Mouse (Mus musculus) adrenal gland, postnatal 4 days (tissue): ENCODE results near the gene Cxcl10. TPM values are rescaled to one million over a fixed set of nuclear protein-coding genes. Genes with fewer than 3 reads are reported as not detected.
"Not testable (repeated sequence)": the region's sequence is repeated elsewhere in the genome, so short reads cannot be mapped to it uniquely, and the experiment has no call there.

ENCODE experiments used
- DNase-seq, 2 experiments: peaks; one replicate each; pipeline ENCODE4 v3.0.0; 2021 to 2022; ENCODE audit warnings: low spot score in 2 of 2, mixed read lengths in 2 of 2
- total RNA-seq, 2 experiments: library from RNA; stranded (reverse); gene quantifications; 2 replicates each; pipeline ENCODE4 v1.2.3; 2021

Gene Cxcl10
- total RNA-seq, 2 experiments from 2014 or later, result 0.76 to 1.3 TPM

DNA sequence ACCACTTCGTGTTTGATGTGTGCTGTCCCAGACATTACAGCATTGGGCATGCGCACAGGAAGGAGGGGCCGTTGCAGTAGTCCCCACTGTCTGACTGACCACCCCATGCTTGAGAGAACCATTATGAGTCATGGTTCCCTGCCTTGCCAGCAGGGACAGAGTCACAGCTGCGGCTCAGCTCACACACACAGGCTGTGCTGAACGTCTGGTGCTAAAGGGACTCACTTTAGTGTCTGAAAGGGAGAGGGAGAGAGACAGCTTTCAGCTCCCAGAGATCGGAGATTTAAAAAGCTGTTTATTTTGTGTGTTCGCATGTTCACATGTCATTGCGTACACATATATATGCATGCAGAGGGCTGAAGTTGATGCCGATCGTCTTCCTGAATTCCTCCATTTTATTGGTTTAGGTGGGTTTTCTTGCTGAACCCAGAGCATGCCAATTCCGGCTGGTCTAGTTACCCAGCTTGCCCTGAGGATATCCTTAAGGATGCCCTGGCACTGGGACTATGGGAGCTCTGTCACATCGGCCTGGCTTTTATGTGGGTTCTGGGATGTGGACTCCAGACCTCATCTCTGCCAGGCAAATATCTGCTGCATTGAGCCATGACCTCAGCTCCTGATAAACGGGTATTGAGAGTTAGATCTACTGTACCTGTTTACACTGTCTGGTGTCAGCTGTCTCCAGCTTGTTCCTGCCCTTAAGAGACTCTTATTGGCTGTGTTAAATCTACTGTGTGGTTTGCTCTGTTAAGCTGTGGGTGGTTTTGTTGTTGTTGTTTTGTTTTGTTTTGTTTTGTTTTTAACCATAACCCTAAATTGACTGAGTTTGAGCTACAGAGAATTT, 20.7 kb upstream of the Cxcl10 start:
- peak in 1 of 2 experiments; percentile 33 for DNase-seq

DNA sequence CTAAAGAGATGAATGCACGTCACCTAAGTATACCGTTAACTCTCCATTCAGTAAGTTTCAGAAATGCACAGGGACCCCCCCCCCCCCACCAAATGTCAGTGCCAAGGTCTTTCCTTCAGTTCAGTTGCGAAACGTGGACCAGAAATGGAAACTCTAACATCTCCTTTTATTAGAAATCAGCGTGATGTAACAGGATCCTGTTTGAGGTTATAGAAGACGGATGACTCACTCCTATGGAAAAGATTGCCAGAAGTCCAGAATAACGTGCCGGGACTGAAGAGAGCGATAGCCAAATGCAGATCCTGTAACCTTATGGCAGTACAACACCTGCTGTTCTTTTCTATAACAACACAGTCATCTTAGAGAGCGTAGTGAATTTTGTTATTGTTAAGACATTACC, 19.7 kb upstream of the Cxcl10 start:
- DNase-seq, result no peak

DNA sequence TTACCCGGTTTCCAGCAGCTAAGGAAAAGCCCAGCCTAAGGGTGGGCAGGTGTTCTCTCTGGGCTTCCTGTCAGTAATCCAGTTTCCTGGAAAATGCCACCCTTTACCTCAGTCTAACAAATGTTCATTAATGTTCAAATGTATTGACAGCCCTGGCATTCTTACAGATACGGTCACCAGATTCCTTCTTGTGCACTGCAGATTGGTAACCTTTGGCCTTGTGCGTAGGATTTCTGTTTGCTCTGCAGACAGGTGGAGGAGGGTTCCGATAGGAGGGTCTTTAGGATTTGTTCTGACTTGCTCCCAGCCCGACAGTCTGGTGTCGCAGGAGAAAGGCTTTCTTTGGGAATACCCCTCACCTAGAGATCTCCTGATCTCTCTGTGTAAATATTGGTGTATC, 17.9 kb upstream of the Cxcl10 start:
- no peak for DNase-seq

DNA sequence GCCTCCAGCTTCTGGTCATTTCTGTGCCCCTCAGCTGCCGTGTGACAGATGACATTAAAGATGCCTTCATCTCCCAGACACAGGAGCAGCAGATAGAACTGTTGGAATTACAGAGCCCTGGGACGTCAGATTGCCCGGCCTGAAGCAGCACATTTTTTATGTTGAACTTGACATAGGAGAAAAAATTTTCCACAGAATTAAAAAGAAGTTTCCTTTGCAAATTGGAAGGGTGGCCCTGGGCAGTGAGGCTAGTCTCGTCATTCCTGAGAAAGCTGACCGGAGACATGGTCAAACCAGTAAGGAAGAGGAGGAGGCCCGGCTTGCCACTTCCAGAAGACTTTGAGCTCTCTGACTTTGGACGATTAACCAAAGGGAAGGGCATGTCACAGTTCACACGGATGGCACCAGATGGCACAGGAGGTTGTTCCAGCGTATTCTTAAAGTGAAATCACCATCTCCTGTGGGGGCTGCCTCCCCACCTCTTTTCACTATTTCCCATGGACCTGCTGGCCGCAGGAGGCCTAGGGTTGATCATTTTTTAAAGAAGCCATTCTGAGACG, 16.5 kb upstream of the Cxcl10 start:
- DNase-seq, result no peak

DNA sequence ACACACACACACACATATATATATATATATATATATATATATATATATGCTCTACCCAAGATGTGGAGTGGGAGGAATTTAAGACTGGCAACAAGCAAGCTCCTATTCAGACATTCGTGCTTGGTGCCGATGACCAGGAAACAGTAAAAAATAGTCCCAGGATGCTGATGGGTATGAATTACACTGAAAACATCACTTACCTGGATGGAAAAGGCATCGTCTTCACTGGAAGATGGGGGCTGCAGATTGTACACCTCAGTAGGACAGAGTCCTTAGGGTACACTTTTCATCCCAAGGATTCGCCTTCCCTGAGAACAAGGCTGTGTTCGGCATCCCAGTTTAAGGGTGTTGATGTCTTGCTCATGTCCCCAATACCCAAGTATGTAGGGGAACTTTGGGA, 15.3 kb upstream of the Cxcl10 start:
- no peak for DNase-seq

DNA sequence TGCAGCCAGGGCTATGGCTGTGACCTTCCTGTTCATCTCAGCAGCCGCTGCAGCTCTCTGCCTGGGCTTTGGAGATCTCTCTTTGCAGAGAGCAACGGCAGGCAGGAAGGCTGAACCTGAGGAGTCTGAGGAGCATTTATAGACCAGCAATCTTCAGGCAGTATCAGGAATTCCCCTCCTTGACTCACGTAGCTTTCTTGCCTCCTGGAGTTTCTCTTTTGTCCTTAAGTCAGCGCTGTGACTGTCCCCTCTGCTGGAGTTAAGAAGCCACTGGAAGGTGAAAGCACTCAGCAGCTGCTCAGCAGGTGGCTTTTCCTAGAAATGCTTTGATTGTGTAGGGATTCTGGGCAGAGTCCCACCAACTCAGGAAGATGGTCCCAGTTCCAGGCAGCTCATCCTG, 14.5 kb upstream of the Cxcl10 start:
- no peak for DNase-seq

DNA sequence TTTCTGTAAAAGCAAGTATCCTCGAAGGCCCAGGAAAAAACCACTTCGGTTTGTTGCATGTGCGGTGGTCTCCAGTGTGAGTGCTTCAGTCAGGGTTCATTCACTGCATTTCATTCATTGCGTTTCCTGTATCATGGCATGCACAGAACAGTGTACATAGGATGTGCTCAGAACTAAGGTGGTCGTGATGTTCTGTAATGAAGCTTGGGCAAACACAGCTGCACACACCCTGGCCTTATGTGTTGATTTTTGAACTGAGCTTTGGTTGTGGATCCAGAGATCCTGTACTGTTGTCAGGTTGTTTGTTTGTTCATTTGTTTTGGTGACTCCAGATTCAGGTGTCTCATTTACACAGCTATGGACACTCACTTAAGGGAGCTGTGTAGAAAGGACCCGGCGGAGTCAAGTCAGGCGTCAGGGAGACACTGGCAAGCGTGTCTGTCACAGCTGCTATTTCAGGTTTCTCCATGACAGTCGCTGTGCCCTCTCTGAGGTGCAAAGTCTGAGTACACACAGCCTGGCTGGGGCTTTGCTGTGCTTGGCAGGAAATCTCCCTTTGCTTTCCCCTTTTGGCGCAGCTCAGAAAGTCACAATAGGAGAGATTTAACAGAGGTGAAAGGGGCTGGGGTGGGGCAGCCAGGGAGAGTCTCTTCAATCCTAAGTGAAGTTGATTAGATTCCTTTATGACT, 10.2 kb upstream of the Cxcl10 start:
- DNase-seq, result no peak

DNA sequence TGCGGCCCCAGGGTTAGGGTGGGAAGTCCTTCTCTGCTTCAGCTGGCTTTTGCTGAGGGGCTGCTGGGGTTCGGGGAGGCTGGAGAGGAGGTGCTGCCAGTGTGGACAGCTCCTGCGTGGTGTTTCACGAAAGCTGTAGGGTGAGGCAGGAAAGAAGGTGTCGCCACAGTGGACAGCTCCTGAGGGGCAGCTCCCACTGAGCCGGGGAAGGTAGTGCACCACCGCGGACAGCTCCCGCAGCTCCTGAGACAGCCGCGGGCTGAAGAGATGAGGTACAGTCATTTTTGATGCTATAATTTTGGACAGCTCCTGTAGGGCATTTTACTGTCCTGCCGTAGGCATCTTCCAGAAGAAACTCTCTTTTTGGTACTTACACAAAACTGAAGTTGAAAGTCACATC, 9.3 kb upstream of the Cxcl10 start:
- DNase-seq, result peak; percentile 25 to 39

DNA sequence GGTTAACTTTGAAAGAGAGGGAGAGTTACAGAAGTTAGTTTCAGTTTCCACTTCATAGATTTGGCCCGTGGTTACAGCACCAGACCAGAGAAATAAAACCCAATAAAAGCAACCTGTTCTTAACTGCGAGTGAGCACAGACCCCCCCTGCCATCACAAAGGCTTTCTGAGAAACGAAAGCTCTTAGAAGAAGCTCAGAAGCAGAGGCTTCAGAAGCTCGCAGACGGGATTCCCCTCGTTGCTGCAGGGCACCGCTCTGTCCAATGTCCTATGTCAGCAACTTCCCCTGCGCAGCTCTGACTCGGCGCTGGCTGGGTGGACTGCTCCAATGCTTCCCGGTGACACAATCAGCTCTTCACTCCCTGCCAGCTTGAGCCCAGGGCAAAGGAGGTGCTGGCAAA, 4.8 kb upstream of the Cxcl10 start:
- DNase-seq, result peak in 1 of 2 experiments; percentile 38

DNA sequence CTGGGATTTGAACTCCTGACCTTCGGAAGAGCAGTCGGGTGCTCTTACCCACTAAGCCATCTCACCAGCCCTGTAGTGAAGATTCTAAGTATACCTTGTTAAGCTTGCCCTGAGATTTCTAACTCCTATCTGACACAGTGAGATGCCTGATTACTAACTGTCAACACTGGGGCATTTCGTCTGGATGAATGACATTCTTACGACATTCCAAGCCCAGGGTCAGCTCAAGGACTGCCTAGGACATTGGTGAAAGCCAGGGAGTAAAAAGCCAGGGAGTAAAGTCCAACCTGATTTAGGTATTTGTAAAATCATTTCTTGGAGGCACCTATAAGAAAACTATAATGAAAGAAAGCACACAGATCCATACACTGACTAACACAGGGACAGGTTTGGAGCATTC, 4.0 kb upstream of the Cxcl10 start:
- DNase-seq, result not testable (repeated sequence)

DNA sequence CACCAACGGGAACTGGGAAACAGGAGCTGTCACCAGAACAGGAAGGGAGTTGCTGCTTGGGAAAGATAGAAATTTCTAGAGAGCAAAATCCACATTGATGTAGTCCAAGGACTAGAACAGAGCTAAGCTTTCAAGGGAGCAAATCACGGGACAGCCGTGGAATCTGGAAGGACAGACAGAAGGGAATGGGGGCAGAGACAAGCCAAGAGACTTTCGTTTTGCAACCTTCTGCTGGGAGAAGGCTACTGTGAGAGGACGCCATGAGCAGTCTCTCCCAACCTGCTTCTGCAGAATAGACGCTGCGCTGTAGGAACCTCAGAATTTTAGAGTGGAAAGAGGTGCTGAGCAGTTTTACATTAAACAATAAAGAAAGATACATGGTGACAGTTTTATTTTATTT, 1.0 kb upstream of the Cxcl10 start:
- no peak for DNase-seq

DNA sequence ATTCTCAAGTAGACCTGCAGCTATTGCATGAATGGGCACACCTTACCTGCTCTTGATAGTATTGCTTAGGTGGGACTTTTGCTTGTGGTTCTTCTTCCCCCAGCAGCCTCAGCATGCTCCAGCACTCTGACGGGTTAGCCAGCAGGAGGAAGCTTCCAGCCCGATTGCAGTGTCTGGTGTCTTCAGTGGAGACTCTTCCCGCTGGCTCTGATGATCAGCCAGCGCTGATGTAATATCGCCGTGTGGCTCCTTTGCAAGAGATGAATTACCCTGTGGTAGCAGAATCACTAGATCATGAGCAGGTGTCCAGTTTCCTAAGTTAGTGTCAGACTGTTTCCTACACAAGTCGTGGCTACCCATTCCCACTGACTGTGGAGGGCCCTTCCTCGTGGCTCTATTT, 3.7 kb downstream of the Cxcl10 start:
- no peak for DNase-seq

DNA sequence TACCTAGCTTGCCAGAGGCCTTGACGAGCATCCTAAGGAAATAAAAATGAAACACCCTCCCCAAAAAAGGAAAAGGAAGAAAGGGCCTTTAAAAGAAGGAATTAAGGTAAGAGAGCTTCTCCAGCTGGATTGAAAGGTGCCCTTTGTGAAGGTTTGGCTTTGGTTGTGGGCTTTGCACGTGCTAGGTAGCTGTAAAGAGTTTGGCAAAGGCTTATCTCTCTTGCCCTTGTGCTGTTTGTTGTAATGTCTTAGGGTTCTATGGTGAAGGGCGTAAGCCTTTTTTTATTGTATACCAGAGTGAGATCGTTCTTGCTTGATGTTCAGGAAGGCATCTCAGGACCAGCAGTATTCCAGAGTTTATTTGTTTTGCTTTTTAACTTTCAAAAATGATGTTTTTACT, 8.1 kb downstream of the Cxcl10 start:
- no peak for DNase-seq

DNA sequence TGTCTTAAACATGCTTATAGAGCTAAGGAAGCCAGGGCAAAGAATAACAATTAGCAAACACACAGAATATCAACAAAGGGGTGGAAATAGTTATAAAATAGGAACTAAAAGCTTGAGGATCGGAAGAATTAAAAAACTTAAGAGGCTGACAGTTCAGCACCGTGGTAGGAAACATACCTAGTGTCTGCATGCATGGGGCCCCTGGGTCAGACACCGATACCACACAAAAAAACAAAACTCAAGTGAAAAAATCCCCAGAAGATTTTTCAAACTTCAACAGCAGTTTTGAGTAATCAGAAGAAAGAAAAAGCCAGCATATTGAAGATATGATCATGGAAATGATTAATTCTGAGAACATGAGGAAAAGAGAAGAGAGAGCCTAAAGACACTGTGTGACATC, 11.9 kb downstream of the Cxcl10 start:
- DNase-seq, result no peak

DNA sequence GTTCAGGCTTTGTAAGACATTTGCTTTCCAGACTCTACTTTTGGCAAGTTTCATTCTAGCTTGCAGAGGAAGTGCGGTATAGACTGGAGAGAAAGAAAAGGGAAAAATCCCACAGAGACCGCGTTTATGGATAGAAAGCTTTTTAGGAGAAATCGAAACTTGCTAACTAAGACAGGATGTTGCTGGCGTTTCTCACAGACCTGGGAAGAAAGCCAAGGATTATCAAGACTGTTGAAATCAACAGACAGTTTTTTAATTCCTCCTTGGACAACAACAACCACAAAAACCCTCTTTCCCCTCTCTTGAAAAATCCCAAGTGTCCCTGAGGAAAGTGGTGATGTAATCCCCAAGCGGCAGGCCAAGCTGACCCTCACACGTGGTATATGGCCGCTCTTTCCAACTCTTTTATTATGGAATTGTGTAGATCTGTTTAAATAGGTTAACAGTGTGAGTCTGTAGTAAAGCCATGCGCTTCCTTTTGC, 16.3 kb downstream of the Cxcl10 start:
- DNase-seq, result no peak

DNA sequence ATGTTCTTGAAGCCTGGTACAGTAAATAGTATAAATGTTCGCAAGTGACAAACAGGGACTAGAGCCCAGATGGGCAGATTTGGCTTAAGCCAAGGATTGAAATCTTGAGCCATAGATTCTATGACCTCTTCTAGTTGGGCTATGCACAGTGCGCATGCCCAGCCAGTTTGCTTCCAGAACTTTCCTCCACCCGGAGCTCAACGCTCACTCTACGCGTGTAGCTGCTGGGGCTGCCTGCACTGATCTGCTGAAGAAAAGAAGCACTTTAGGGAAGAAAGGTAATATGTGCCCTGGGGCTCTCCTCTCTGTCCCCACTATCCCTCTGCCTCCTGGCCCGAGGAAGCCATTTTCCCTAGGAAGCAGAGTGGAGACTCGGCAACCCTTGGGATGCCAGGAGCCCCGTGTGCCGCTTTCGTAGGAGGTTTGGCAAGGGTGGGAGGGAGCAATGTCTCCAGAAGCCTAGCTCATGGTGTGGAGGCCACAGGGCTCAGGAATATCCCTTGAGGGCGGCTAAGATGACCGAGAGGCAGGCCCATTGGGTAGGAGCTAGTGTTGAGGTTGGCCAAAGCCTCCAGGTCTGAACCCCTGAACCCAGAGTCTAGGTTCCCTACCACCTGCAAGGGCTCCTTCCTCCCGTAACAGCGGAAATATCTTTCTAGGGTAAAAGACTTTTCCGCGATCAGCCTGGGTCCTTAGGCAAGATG, 16.9 kb downstream of the Cxcl10 start, which contains the start of gene Art3:
TSS of gene Art3 (plus strand) at position 193 of the 704 bp plus-strand sequence.
- DNase-seq, result no peak

DNA sequence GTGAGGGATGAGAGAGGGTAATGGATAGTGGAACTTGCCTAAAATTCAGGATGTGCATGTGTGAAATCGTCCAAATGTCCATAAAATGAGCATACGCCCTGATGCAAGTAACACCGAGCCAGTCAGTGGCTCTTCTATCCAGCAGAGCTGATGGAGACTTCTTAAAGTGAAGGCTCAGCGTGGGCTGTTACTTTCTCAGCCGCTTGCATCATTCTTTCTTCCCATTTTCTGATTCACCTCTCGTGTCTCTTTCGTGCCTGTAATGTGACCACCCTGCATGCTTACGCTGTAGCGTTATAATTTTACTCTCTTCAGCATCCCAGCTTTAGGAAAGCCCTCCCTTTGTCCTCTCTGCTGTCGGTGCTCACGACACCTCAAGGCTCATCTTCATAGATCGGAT, 17.6 kb downstream of the Cxcl10 start:
- DNase-seq, result no peak

DNA sequence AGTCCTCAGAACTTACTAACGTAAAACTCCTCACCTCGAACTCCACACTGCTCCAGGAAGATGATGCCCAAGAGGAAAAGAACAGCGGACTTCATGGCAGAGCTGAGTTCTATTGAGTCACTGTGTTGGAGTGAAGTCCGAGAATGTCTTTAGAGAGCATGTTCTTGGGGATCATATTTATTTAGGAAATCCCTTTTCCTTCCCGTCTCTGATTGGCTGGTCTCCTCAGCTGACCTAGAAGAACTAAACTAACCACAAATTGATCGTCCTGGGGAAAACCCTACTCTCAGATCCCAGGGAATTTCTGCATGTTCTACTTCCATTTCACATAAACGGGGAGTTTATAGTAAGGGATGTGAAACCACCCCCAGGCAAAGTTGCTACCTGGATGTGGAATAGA, 20.8 kb downstream of the Cxcl10 start, which contains the start of gene Cxcl9:
TSS of gene Cxcl9 (minus strand) at position 151 of the 400 bp plus-strand sequence.
- DNase-seq, result no peak

DNA sequence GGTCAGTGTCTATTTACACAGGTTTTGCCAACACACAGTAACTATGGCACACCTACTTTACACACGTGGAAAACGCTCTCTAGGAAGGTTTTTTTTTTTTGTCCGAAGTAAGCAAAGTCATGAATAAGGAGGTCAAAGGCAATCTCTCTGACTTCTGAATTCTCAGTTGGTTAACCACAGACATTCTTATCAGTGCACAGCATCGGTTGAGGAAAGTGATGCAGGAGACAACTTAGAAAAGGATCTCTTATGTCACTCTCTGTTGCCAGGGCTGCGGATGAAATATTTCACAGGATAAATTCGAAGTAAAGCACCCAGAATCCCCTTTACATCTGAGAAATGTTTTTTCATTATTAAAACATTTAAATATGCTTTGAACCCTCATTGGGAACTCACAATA, 21.3 kb downstream of the Cxcl10 start:
- no peak for DNase-seq

DNA sequence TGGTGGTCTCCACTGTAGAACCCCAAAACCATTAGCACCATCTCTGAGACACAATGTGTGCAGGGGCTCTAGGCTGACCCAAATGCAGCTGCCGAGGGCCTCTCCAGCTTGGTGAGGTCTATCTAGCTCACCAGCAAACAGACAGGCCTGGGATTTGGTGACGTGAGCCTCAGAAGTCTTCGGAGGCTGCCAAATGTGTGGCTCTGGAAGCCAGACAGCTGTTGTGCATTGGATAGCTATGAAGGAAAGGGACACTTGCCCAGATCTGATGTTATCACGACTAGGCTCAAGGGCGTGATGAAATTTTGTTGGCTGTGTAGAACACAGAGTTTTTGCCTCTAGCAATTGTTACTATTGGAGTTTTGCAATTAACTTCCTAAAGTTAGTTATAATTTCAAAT, 25.4 kb downstream of the Cxcl10 start:
- no peak for DNase-seq

DNA sequence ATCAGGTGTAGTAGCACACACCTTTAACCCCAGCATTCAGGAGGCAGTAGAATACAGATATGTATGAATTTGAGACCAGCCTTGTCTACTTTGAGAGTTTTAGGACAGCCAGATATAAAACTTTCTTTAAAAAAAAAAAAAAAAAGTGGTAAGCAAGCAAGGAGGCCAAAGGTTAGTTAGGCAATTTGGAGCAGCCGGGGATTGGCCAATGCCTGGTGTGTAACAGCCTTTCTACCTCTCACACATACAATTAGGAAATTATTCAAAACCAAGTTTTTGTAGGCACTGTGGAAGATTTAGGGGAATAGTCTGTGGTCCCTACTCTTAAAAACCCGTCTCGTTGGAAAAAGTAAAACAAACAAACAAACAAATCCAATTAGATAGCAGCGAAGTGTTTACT, 26.1 kb downstream of the Cxcl10 start:
- DNase-seq, result no peak
